Mouse (Mus musculus) gastrocnemius, adult 2 months (tissue): Measurements from ENCODE around the gene Gdf15. TPM values are rescaled to one million over a fixed set of nuclear protein-coding genes. Genes with fewer than 3 reads are reported as not detected.

Experiments
- DNase-seq: peaks from one replicate; pipeline ENCODE4 v3.0.0; 2022
- H3K27ac ChIP-seq: fragments of 200-600 bp; 2 replicates; pipeline ENCODE4 v1.8.1; 2022; ENCODE audit warnings: mild to moderate bottlenecking
- H3K4me3 ChIP-seq: fragments of 200-600 bp; 2 replicates; pipeline ENCODE4 v1.8.1; 2022; ENCODE audit warnings: mild to moderate bottlenecking, moderate library complexity
- CTCF ChIP-seq: fragments of 200-600 bp; IDR thresholded peaks from 2 replicates; pipeline ENCODE4 v1.8.1; 2022; ENCODE audit warnings: antibody characterized with exemption, mild to moderate bottlenecking, moderate library complexity
- intact Hi-C: fragments of 180-260 bp; cut with DNase I; formaldehyde crosslinking; loops from one replicate; pipeline ENCODE4 v1.15.1; 2025
- total RNA-seq, 2 experiments: library from RNA; stranded (reverse); gene quantifications; 2 replicates each; pipeline ENCODE4 v1.2.3; 2021

Gdf15 gene
- total RNA-seq, 2 experiments from 2014 or later: 0.28 TPM; not detected in 1

DNA sequence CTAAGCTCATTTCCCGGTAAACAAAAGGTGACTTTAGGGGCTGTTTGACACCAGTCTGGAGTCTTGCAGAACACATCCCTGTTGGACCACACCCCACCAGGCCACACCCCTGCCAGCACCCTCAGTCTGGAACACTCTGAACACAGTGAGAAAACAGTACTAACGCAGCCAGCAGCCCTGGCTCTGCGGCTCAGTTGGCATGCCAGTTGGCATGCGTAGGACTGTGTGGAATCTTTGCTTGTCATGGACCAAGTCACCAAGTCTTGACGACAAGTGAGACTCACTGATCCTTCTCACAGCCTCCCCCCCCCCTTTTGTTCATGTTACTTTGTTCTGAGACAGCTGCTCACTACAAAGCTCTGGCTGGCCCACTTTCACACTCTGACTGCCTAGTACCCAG is 34.8 kb upstream of the Gdf15 start:
- no peak for TF ChIP-seq CTCF
- H3K4me3 ChIP-seq: no peak overlapping the region
- DNase-seq: peak; percentile 89
- H3K27ac ChIP-seq: peak overlapping the region; percentile 66
- intact Hi-C loops: no loop called here

DNA sequence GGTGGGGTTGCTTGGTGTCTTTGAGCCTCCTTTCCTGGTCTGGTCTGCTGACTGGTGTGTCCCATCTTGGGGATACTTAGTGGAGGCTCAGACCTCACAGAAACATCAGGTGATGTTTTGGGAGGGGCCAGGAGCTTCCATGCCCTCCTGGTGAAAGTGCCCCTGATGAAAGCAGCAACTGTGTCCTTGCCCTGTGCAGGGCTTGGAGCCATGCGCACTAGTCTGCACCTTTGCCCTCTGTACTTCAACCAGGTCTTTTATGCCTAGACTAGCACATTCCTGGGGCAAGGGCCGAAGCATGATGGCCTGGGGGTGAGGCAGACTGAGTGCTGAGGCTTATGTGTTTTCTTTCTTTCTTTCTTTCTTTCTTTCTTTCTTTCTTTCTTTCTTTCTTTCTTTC is 33.3 kb upstream of the Gdf15 start:
- TF ChIP-seq CTCF: no peak
- intact Hi-C loops: no loop called here
- Histone ChIP-seq H3K4me3 (no peak overlapping the region), H3K27ac (no peak overlapping the region)
- no peak for DNase-seq

DNA sequence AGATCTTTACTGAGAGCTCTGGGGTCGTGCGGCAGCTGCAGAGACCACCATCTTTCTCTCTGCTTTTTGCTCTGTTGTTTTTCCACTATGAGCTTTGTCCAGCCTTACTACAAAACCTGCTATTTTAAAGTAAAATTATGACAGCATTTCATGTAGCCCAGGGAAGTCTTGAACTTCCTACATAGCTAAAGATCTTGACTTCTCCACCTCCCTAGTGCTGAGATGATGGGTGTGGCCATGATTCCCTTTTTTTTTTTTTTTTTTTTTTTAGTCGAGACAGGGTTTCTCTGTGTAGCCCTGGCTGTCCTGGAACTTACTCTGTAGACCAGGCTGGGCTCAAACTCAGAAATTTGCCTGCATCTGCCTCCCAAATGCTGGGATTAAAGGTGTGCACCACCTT is 32.4 kb upstream of the Gdf15 start:
- intact Hi-C loops: no loop called here
- TF ChIP-seq CTCF: no peak
- DNase-seq: no peak
- Histone ChIP-seq H3K27ac (no peak overlapping the region), H3K4me3 (no peak overlapping the region)

DNA sequence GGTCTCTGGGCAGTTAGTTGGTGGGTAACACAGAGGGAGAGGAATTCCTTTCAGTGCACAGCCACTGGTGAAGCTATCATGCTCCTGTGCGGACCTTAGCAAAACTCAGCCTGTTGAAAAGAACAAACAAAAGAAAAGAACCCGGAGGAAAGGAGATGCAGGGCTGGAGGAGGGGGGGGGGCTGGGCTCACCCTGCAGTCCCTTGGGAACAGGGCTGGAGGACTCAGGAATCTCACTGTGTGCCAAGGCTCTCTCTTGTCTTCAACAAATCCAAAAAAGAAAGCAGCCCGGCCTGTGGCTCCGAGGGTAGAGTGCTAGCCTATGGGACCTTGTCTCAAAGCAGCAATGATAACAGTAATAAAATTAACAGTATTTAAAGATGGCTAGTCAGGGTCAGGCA is 31.4 kb upstream of the Gdf15 start:
- no peak overlapping the region for H3K4me3 ChIP-seq
- H3K27ac ChIP-seq: peak overlapping the region; percentile 8; the same call in 1 of the 2 replicates
- no peak for DNase-seq
- TF ChIP-seq CTCF: no peak
- intact Hi-C loops: no loop called here

DNA sequence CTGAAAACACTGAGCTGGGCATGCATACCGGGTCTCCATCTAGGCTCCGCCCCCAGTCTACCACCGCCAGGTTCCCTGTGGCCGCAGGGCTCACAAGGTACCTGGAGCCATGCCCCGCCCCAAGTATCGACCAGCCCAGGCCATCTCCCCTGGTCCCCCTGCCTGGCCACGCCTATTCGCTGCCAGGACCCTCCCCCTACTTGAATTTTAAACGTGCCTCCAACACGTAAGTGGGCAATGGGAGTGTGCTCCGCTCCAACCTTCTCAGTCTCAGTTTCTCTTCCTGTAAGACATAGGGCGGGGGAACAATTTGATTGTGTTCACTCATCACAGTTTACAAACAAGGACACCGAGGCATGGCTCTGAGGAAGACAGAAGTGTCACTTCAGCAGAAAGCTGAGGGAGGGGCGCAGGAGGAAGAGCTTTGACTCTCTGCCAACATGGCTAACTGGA is 28.0 kb upstream of the Gdf15 start, which contains the start of gene Pgpep1:
Pgpep1 (minus strand) TSS at position 116 of the 453 bp plus-strand sequence.
- DNase-seq: no peak
- intact Hi-C loops: no loop called here

DNA sequence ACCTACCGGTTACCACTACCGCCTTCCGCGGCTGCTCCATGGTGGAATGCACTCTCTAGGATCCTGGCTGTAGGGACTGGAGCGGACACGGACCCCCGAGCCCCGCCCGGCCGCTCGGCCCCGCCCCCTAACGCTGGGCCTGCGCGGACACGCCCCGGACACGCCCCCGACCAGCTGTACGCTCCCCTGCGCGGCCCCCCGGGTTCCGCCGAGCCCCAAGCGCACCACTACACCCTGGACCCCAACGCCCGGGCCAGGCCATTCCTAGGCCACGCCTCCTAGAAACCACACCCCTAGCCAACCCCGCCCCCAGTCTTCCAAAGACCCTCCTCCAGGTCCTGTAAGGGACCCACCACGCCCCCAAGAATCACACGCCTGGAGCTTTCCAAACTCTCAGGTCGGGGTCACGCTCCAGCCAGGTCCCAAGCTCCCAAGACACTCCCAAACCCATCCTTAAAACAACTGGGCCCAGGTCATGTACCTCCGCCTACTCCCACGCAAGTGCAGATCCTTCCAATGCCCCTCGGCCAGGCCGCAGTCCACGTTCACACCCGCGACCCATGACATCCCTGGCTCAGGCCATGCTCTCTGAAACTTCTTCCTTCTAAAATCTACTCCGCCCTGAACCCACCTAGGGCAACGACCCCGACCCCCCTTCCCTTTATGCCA is 27.5 kb upstream of the Gdf15 start:
- H3K4me3 ChIP-seq: peak overlapping the region; percentile 82
- peak; percentile 92 for DNase-seq
- intact Hi-C loops: loop anchor here (5.0 kb wide), 1 partner anchor 37 kb away; no protein-coding TSS in a partner anchor
- H3K27ac ChIP-seq: peak overlapping the region; percentile 88
- no peak for TF ChIP-seq CTCF

More for the DNA sequence above, 28.0 kb upstream of the Gdf15 start, which contains the start of gene Pgpep1:
- Histone ChIP-seq H3K27ac (peak within 1 kb of the TSS; percentile 88), H3K4me3 (peak within 1 kb of the TSS; percentile 82)
- TF ChIP-seq CTCF: no peak

DNA sequence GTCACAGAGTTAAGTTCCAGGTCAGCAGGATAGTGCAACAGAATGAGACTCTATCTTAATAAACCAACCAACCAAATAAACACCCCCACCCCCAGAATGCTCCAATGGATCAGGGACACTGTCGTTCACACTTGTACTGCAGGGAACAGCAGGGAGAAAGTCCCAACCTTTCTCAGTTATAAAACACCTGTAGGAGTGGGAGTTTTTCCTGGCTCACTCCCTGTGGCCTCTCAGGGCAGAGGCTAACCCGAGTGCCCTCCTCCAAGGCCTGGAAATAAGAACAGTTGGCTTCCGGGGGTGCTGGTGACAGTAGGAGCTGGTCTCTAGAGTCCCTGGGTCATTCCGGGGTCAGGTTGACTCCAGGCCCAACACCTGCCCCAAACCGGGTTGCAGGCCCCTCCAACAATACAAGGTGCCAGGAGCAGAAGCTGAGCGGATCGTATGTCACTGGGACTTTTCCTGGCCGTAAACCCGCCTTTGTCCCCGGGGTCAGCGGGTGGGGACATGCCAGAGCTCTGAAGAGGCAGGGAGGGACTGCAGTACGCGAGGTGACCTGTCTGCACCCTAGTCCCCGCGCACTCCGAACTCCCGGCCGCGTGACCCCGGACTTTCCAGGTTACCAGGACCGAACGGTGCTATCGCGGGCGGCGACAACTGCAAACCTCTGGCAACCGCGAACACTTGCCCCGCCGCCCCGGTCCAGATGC is 26.8 kb upstream of the Gdf15 start:
- no peak for DNase-seq
- peak overlapping the region; percentile 82 for H3K4me3 ChIP-seq
- peak overlapping the region; percentile 88 for H3K27ac ChIP-seq
- intact Hi-C loops: loop anchor here (5.0 kb wide), 1 partner anchor 37 kb away; no protein-coding TSS in a partner anchor
- TF ChIP-seq CTCF: no peak

GRCm38 (mm10) chr8:70657739-70658138 is 25.5 kb upstream of the Gdf15 start:
- no peak overlapping the region for H3K27ac ChIP-seq
- H3K4me3 ChIP-seq: no peak overlapping the region
- TF ChIP-seq CTCF: no peak
- intact Hi-C loops: loop anchor here (5.0 kb wide), 1 partner anchor 35 kb away; no protein-coding TSS in a partner anchor
- DNase-seq: no peak

DNA sequence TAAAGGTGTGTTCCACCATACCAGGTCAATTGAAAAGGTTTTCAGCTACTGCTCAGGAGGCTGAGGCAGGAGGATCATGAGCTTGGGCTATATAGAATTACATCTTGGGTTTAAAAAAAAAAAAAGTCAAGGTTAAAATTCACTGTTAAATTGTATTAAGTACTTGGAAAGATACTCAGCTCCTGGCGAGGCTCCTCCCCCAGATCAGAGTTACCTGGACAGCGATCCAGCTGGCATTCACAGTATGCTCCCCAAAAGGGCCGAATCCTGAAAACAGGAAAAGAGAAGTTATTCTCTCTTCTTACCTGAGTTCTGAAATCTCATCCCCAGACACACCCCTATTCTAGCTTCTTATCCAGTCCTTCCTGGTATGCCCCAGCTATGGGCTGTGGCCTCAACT is 25.0 kb upstream of the Gdf15 start:
- no peak overlapping the region for H3K27ac ChIP-seq
- no peak for TF ChIP-seq CTCF
- intact Hi-C loops: loop anchor here (5.0 kb wide), 1 partner anchor 35 kb away; no protein-coding TSS in a partner anchor
- DNase-seq: no peak
- H3K4me3 ChIP-seq: no peak overlapping the region

- TF ChIP-seq CTCF: no peak
- H3K4me3 ChIP-seq: no peak overlapping the region
- intact Hi-C loops: loop anchor here (5.0 kb wide), 1 partner anchor 34 kb away; no protein-coding TSS in a partner anchor
- H3K27ac ChIP-seq: no peak overlapping the region
- DNase-seq: no peak
Measured at GRCm38 (mm10) chr8:70656193-70656790, 24.0 kb upstream of the Gdf15 start.

DNA sequence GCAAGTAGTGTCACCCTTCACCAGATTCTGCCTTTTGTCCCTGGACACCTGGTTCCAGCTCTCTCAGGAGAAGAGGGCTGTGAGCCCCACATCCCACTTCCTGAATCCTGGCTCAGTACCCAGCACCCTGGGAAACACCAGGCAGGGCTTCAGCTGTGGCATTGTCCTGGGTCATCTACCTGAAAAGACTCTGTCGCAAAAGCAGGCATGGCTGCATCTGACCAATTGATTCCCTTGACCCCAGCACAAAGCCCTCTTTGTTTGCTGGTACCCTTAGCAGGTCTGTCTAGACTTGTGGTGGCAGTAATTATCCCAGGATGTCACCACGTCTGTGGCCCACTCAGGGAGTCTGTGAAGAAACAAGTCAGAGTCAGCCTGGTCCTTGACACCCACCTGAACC is 23.2 kb upstream of the Gdf15 start:
- Histone ChIP-seq H3K4me3 (no peak overlapping the region), H3K27ac (no peak overlapping the region)
- intact Hi-C loops: loop anchor here (5.0 kb wide), 1 partner anchor 33 kb away; no protein-coding TSS in a partner anchor
- DNase-seq: no peak
- TF ChIP-seq CTCF: no peak

- no peak for DNase-seq
- intact Hi-C loops: loop anchor here (5.0 kb wide), 1 partner anchor 42 kb away; no protein-coding TSS in a partner anchor
- Histone ChIP-seq H3K4me3 (no peak overlapping the region), H3K27ac (no peak overlapping the region)
- TF ChIP-seq CTCF: no peak
Measured at GRCm38 (mm10) chr8:70654121-70654520, 21.9 kb upstream of the Gdf15 start.

- intact Hi-C loops: loop anchor here (1.0 to 5.0 kb wide), 2 partner anchors 23 to 41 kb away; no protein-coding TSS in a partner anchor
- TF ChIP-seq CTCF: peak; percentile 96
- peak; percentile 66 for DNase-seq
- Histone ChIP-seq H3K4me3 (no peak overlapping the region), H3K27ac (no peak overlapping the region)
Measured at GRCm38 (mm10) chr8:70653226-70653625, 21.0 kb upstream of the Gdf15 start.
